Mouse (Mus musculus) embryonic fibroblast, embryonic 13.5 days (primary cell): ENCODE results near the gene Hdgfl1. TPM values are rescaled to one million over a fixed set of nuclear protein-coding genes. Genes with fewer than 3 reads are reported as not detected.

Experiments used
- H3K27ac ChIP-seq: 2 replicates; pipeline ENCODE4 v1.5.1; 2012; ENCODE audit warnings: low read length, control low read depth, inconsistent platforms; ENCODE audit not compliant: insufficient read depth
- H3K4me1 ChIP-seq: 2 replicates; pipeline ENCODE4 v1.6.1; 2011; ENCODE audit warnings: low read length; ENCODE audit not compliant: control insufficient read depth, insufficient read depth
- H3K4me3 ChIP-seq: 2 replicates; pipeline ENCODE4 v1.5.1; 2011; ENCODE audit warnings: mild to moderate bottlenecking, control low read depth, low read length; ENCODE audit not compliant: insufficient read depth
- CTCF ChIP-seq: IDR thresholded peaks from 2 replicates; pipeline ENCODE4 v1.5.1; 2011; ENCODE audit warnings: mild to moderate bottlenecking, control low read depth, low read length, moderate library complexity, borderline replicate concordance; ENCODE audit not compliant: insufficient read depth
- POLR2A ChIP-seq: IDR thresholded peaks from 2 replicates; pipeline ENCODE4 v1.6.1; 2011; ENCODE audit warnings: low read depth, mild to moderate bottlenecking, control low read depth, low read length, moderate library complexity
- polyA plus RNA-seq: library from polyadenylated mRNA; stranded (reverse); fragments of >200 nt; gene quantifications from 2 replicates; pipeline ENCODE4 v1.2.4, GENCODE M21; 2011; ENCODE audit warnings: low read depth; ENCODE audit not compliant: missing spikeins, insufficient read length

The Hdgfl1 gene
- polyA plus RNA-seq, 1 experiment = not detected

DNA sequence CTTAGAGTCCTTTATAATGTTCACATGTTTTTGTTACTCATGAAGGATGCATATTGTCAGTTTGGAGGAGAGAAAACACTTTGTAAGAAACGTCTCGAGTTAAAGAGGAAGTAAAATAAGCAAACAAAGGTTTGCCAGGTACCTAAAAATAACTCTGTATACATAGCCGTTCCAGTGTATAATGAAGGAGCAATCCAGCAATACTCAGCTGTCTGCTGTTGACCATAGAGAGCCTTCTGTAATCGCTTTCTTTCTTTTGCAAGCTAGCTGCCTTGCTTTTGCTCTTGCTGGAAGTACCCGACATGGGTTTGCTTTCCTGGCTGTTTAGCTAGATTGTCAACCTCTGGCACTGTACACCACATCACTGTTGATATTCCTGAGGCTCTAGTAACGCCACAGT, 48.6 kb downstream of the Hdgfl1 start:
- TF ChIP-seq POLR2A = no peak
- TF ChIP-seq CTCF = no peak
- no peak overlapping the region for H3K27ac ChIP-seq
- no peaks in the 10 kb centered on the region for H3K4me1 ChIP-seq
- H3K4me3 ChIP-seq = no peak overlapping the region

DNA sequence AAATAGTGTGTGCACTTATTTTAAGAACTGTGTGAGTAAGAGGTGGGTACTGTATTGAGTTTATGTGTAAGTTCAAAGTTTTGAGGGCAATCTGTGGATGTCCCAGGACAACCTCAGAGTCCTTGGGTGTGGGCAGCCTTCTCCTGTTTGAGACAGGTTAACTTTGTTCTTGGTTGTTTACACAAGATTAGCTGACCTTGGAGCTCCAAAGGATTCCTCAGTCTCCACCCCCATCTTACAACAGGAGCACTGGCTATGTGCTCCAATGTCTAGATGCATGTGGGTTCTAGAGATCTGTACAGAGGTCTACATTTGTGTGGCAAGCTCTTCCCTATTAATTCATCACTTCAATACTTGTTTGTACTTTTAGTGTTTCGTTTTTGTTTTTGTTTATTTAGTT, 49.0 kb downstream of the Hdgfl1 start:
- Histone ChIP-seq H3K4me3 (no peak overlapping the region), H3K27ac (no peak overlapping the region), H3K4me1 (no peaks in the 10 kb centered on the region)
- TF ChIP-seq CTCF = no peak
- no peak for TF ChIP-seq POLR2A

DNA sequence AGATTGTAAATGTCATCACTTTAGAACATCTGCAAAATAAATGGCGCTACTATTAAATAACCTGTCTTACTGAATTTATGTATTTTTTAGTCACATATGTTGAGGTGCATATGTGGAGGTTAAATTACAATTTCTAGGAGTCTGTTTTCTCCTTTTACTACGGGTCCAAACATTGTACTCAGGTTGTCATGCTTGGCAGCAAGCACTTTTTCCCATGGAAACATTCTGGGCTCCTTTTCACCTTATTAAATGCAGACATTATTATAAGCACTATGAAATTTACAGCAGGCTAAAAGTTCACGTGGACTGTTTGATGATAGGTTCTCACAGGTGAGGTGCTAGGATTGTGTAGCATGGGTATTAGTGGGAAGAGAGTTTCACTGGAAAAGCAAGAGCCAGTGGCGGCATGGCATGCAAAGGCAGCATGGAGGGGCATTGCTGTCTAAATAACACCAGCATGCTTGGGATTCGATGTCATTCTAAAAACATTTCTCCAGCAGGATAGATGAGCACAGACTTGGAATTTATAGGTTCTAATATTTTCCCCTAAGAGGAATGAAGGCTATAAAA, 50.7 kb downstream of the Hdgfl1 start:
- no peak overlapping the region for H3K27ac ChIP-seq
- no peak overlapping the region for H3K4me3 ChIP-seq
- H3K4me1 ChIP-seq = no peaks in the 10 kb centered on the region
- no peak for TF ChIP-seq CTCF
- TF ChIP-seq POLR2A = no peak
